Mouse (Mus musculus): ENCODE results near the gene Ric8a.

Gene Ric8a

DNA sequence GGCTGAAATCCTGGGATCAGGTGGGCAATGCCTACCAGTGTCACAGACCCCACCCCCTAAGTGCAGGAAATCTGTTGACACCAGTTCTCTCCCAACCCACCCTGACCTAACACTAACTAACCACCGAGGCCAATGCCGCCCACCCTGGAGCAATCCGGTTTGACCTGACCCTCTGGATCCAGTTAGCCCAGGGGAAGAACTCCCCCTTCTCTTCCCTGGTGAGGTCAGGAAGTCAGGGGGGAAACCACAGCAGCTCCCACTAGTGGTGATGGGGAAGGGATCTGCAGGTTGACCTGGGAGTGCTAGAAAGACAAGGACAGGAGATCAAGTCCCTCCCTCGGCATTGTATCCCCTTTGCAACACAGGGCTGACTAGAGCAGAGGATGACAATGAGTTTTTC lies 11.1 kb upstream of the Ric8a start:
- in situ Hi-C loops (cut with MboI, MseI) = loop anchor here (5.0 to 10.0 kb wide), 3 partner anchors 57 to 1799 kb away; partner anchors contain the start of gene Cox8b (in 1 of the 2)

GRCm38 (mm10) chr7:140846676-140847075 lies 10.1 kb upstream of the Ric8a start:
- in situ Hi-C loops (cut with MboI, MseI) = loop anchor here (5.0 to 10.0 kb wide), 3 partner anchors 56 to 1798 kb away; partner anchors contain the start of gene Cox8b (in 1 of the 2)

GRCm38 (mm10) chr7:140847755-140848580 lies 8.8 kb upstream of the Ric8a start, which contains the start of gene Odf3:
Gene Odf3 (plus strand): TSS chr7:140847805.
- in situ Hi-C loops (cut with MboI, MseI) = loop anchor here (5.0 to 10.0 kb wide), 3 partner anchors 54 to 1797 kb away; partner anchors contain the start of gene Cox8b (in 1 of the 2)

DNA sequence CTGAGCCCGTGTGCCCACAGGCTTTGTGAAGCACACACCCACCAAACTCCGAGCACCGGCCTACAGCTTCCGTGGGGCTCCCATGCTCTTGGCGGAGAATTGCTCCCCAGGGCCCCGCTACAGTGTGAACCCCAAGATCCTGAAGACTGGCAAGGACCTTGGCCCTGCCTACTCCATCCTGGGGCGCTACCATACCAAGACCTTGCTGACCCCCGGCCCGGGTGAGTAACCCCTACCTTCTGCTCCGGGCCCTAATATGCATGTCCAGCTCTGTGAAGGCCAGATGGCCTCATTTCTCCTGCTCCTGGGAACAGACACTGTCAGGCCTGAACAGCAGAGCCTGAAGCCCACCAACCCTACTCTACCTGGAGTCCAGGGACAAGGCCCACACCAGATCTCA lies 8.2 kb upstream of the Ric8a start:
- in situ Hi-C loops (cut with MboI, MseI) = loop anchor here (5.0 to 10.0 kb wide), 3 partner anchors 54 to 1796 kb away; partner anchors contain the start of gene Cox8b (in 1 of the 2)

- in situ Hi-C loops (cut with MboI, MseI) = no loop called here
Measured at GRCm38 (mm10) chr7:140851916-140852315, 4.8 kb upstream of the Ric8a start.

DNA sequence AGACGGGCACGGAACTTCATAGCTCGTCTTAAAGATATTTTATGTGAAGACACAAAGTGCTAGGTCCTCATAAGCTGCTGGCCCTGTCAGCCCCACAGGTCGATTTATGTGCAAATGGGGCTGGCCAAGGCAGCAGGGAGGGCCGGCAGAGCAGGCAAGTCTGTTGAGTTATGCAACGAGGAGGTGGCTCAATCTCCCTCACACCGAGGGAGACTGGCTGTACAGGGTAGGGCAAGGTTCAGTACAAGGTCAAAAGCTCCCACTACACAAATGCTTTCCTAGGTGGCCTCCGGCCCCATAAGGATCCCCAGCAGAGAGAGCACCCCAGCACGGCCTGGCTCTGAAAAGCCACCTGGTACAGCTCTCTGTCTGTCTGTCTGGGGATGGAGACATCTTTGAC lies 3.4 kb upstream of the Ric8a start:
- in situ Hi-C loops (cut with MboI, MseI) = no loop called here

DNA sequence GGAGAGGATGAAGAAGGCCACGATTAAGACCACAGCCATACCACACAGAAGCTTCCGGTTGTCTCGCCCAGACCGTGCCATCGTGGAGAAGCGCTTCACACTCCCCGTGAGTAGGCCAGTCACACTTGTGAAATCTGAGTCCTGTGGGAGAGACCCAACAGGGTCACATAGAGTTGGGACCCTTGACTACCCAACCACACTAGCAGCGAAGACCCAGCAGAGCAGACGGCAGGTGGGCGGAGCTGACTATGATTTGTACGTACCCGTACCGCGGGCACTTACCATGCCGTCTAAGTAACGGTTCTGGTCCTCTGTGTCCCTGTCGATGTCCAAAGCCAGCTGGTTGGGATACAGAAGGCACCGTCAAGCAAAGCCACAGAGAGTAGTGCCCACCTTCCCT lies 2.3 kb upstream of the Ric8a start:
- in situ Hi-C loops (cut with MboI, MseI) = no loop called here

- in situ Hi-C loops (cut with MboI, MseI) = no loop called here
Measured at GRCm38 (mm10) chr7:140855181-140855580, 1.6 kb upstream of the Ric8a start.

- in situ Hi-C loops (cut with MboI, MseI) = no loop called here
Measured at GRCm38 (mm10) chr7:140855860-140856784, 635 bp upstream of the Ric8a start, which contains the start of gene Gm45785. Gene Gm45785 (minus strand): TSS chr7:140856331.

- in situ Hi-C loops (cut with MboI, MseI) = no loop called here
Measured at GRCm38 (mm10) chr7:140857550-140858505, 1.1 kb downstream of the Ric8a start, which contains the start of gene Bet1l. Gene Bet1l (minus strand): TSS chr7:140857577.

DNA sequence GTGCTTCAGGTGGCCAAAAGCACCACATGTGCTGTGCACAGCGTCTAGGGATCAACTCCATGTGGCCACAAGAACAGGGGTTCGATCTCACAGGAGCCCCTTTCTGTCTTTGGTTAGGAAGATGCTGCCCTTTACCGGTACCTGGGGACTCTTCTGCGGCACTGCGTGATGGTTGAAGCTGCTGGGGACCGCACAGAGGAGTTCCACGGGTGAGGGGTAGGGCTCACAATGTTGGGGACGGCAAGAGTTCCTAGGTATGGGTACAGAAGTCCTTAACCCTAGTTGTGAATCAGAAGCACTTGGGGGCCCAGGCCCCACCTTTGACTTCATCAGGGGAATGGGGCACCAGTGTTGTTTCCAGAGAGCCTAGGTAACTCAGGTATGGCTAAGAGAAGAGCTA lies 2.0 kb downstream of the Ric8a start:
- in situ Hi-C loops (cut with MboI, MseI) = no loop called here

DNA sequence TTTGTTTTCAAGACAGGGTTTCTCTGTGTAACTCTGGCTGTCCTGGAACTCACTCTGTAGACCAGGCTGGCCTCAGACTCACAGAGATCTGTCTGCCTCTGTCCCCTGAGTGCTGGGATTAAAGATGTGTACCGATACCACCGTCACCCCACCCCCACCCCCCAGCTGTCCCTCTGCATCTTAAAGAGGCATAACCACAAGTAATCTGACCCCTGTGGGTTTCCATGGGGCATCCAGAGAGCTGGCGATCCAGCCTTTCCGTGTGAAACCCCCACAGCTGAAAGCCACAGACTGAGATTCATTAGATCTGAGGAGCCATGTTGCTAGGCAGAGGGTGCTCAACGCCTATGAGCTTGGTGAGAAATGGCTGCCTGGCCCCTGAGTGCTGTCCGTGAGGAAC lies 3.2 kb downstream of the Ric8a start:
- in situ Hi-C loops (cut with MboI, MseI) = no loop called here

- in situ Hi-C loops (cut with MboI, MseI) = no loop called here
Measured at GRCm38 (mm10) chr7:140860728-140861127, 4.0 kb downstream of the Ric8a start.

DNA sequence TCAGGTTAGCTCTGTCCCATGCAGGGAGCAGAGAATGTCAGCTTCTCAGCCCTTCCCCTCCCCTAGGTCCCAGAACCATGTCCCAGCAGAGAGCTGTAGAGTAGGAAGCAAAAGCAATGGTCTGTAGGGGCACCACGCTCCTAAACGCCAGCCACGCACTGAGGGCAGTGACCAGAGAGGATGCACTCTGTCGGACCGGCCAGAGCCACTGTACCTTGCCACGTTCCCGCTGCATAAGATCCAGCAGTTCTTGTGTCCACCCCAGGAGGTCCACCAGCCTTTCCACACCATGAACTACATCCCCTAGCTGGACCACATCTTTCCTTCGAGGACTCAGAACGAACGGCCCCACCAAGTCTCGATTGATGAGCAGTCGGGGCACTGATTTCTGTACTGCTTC lies 8.0 kb downstream of the Ric8a start:
- in situ Hi-C loops (cut with MboI, MseI) = no loop called here

DNA sequence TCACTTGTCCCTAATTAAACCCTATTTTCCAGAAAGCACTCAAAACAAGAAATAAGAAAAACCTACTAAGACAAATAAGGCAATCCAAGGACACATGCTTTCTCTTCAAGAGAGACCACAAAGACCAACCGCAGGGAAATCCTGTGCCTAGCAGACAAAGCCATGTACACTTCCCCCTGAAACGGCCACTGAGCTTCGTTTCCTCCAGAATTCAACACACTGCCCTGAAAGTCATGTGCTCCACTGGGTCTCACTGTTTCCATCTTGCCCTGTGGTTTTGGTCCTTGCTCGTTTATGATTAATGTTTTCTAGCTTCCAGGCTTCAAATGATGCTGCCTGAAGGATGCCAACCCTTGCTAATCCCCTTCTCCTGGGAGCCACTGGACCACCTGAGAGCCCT lies 17.5 kb downstream of the Ric8a start:
- in situ Hi-C loops (cut with MboI, MseI) = no loop called here

- in situ Hi-C loops (cut with MboI, MseI) = no loop called here
Measured at GRCm38 (mm10) chr7:140877364-140877763, 20.6 kb downstream of the Ric8a start.

DNA sequence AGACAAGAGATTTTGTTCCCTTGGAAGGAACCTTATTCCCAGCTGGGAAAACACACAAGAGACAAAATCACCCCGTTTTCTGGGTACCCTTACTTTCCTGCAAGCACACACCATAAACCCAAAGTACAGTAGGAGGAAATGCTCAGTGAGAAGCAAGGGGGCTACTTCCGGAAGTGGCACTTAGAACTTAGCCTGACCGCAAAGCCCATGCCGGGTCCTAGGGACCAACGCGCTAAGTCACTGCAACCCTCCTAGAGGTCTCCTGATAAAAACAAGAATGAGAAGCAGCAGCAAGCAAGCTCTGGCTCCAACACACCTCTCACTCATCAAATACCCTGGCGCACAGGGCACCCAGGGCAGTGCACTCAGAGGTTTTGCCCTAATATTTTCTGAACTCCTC lies 22.6 kb downstream of the Ric8a start:
- in situ Hi-C loops (cut with MboI, MseI) = no loop called here

GRCm38 (mm10) chr7:140880419-140880818 lies 23.7 kb downstream of the Ric8a start:
- in situ Hi-C loops (cut with MboI, MseI) = no loop called here

- in situ Hi-C loops (cut with MboI, MseI) = no loop called here
Measured at GRCm38 (mm10) chr7:140880865-140881515, 24.2 kb downstream of the Ric8a start.
